Mouse (Mus musculus) 3T3-L1 (cell line): ENCODE measurements around the gene Cpne5.
"Not testable (repeated sequence)": the region's sequence is repeated elsewhere in the genome, so short reads cannot be mapped to it uniquely, and the experiment has no call there.

Experiments
- DNase-seq: peaks from one replicate; pipeline ENCODE4 v3.0.0-alpha.2; 2015; ENCODE audit warnings: low read depth, low spot score

Gene Cpne5

DNA sequence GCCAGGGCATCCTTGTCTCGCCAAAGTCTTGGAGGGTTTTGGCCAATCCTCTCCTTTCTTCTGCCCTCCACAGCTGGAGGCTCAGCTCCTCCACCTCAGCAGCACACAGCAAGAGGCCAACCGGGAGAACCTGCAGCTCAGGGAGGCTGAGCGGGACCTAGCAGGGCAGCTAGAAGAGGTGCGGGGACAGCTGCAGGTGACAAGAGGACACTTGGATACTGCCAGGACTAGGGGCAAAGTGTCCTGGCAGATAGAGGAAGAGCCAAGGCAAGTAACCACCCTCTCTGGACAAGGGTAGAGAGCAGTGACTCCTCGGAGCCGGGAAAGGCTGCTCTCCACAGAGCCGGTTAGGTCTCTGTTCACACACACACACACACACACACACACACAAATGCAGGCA, 100.1 kb downstream of the Cpne5 start:
- DNase-seq, result no peak

DNA sequence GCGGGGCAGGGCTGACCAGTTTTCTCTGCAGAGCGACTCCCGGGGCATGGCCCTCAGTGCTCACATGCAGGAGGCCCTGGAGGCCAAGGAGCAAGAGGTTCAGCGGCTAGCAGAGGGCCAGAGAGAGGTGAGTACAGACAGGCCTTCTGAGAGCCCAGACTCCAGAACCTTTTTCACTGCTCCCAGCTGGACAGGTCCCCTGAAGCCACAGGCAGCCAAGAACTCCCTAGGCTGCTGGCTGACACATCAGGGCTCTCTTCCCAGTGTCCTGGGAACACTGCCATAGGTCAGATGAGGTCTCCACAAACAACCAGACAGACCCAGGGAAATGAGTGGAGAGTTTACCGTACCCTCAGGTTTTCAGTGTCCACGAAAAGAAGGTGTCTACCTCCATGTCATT, 101.7 kb downstream of the Cpne5 start:
- peak; percentile 85 for DNase-seq

DNA sequence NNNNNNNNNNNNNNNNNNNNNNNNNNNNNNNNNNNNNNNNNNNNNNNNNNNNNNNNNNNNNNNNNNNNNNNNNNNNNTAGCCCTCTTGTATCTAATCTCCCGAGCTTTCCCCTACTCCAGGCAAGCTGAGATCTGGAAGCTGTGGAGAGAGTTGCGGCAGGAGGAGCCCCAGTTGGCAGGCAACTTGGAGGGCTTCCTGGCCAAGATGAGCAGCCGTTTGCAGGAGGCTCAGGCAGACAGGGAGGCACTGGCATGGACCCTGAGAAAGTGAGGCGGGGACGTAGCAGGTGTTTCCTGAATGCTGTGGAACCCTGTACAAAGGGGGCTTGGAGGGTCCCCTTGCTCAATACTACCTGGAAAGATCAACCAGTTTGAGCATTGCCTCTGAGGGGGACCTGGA, 102.9 kb downstream of the Cpne5 start:
- no peak for DNase-seq

DNA sequence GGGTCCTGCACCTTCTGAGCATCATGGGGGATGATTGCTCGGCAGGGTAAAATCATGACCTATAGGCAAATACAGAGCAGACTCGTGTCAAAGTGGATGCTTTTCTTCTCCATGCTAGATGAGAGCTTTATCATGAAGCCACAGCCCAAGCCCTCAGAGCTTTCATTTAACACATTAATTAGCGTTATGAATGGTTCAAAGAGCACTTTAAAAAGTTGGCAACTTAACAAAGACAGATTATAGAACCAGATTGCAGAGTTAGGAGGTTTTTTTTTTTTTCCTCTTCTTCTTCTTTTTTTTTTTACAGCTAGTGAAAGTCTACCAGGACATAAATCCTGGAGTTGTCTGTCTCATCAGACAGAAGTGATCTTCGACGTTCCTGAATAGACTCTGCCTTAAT, 108.6 kb downstream of the Cpne5 start:
- DNase-seq, result no peak

DNA sequence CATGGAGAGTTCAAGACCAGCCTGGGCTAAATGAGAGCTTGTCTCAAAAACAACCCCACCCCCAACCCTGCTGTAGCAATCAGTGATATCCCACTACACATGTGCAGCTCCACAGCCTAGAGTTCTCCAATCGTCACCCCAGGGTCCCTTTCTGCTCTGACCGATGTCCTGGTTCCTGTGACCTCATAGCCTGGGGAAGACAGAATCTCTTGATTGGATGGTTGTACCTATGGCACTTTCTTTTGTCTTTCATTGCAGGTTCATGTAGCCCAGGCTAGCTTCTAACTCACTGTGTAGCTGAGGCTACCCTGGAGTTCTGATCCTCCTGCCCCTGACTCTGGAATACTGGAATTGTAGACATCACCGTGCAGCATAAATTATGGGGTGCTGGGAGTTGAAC, 111.4 kb downstream of the Cpne5 start:
- no peak for DNase-seq

DNA sequence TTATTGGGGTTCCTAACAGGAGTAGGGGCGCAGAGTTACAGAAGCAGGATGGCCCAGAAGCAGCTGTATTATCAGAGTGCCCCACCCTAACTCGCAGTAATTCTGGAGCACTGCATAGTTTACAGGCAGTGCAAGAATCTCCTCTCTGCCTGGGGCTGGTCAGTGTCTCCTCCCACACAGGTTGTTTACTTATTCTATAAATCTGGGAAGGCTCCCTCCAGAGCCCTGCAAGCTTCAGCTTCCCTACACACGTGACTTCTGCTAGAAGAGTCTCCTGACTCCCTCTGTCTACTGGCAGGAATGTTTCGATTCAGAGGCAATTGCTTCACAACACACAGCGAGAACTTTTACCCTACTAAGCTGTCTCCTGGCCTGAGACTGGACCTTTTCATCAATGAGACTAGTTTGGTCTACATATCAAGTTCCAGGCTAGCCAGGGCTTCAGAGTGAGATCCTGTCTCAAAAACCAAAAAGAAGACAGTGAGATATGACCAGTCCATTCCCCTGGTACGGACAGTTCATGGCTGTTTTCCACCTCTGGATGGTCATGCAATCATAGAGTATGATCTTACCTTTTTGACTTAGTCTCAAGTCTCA, 114.3 kb downstream of the Cpne5 start:
- DNase-seq, result peak; percentile 50

DNA sequence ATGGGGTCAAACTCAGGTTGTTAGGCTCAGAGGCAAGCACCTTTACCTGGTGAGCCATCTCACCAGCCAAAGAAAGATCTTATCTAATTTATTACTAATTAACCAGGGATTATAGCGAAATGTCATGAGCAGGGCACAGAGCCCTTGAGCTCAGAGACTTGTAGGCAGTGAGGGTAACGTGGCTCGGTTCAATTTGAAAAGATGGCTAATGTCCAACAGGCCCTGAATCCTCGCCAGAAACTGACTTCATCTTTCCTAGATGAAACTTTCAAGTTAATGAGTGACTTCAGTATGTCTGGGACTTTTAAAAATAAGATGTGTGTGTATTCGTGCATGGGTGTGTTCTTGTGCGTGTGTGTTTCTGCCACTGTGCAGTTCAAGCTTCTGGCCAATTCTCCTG, 115.2 kb downstream of the Cpne5 start:
- DNase-seq, result no peak

DNA sequence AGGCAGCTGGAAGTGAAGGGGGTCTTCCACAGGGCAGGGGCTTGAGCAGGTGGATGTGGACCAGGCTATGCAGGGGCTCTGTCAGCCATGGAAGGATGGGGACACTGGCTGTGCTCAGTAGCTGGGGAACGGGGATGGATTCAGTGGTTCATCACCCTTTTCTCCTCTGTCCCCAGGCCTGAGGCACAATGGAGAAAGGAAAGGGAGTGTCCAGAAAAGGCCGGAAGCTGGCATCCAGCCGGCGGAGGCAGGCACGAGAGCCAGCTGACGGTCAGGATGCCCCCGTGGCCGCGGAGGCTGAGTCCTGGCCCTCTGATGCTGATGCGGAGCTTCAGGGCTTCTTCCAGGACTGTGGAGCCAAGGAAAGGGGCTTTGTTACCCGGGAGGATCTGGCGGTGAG, 117.3 kb downstream of the Cpne5 start:
- DNase-seq, result no peak

DNA sequence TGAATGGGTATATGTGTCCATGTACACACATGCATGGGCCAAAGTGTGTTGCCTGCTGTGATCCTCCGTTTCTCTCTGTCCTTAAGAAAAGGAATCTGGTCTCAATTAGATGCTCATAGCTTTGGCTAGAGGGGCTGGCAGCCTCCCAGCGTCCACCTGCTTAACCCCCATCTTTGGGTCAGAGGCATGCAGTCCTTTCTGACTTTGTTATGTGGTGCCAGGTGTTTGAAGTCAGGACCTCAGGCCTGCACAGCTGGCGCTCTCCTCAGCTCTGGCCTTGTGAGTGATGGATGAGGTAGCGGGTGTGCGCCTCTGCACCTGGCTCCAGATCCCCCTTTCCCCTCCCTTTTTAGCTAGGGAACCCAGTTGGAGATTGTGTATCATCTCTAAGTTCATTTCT, 119.9 kb downstream of the Cpne5 start:
- no peak for DNase-seq

DNA sequence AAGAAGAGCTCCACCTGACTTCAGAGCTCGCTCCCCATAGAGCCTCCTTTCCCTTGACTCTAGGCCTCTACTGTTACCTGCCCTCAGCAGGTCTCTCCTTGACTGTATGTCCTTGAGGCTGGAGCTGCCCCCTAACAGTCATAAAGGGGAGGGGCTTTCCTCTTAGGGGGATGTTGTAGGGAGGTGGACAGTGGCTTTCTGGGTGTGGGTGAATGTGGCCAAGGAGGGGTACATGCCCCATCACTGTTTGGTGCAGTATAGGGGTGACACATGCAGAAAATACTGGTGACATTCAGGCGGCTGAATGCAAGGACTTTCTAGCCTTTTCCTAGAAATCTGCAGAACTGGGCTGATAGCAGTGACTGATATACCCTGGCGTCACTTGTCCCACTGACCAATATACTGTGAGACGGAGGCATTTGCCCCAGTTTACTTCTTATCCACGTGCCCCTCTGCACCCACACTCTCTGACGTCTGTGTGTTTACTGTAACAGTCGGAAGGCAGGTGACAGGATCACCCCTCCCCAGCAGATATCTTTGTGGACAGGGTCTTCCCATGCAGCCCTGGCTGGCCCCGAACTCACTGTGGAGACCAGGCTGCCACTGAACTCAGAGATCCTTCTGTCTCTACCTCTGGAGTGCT, 120.8 kb downstream of the Cpne5 start:
- no peak for DNase-seq

DNA sequence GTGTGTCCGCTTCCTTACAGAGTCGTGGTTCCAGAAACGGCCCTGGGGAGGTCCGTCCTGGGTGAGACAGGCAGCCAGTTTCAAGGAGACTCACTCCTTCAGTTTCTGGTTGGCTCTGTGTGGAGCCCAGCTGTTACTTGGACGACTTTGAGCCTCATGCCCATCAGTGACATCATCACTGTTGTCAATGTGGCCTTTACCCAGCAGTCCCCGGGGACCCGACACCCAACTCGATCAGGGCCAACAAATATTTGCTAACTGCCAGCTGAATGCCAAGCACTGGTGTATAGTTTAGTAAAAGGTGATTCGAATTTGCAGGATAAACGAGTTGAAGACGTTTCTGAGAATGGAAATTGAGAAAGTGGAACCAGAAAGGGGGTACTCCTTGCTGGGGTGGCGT, 121.9 kb downstream of the Cpne5 start:
- no peak for DNase-seq

DNA sequence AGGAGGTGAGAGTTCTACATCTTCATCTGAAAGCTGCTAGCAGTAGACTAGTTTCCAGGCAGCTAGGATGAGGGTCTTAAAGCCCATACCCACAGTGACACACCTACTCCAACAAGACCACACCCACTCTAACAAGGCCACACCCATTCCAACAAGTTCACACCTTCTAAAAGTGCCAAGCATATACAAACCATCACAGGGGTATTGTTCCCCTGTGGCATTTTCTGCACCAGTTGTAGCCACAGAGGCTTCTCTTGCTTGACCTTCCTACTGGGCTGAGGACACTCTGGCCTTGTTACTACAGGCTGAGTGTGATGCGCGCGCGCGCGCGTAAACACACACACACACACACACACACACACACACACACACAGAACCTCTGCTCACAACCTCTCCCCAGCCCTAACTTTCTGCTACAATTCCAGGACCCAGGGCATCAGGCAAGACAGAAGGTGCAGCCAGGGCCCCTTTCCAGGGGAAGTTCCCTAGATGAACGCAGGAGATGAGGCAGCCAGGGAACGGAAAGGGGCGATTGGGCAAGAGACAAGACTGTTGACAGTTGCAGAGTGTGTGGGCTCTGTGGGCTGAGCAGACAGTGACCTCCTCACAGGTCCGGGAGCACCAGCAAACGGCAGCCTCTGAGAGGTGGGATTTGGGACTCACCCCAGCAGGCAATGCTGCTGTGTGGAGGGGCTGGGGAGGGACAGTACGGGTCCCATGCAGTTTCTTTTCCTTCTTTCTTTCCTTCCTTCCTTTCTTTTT, 124.2 kb downstream of the Cpne5 start, which contains the start of gene Rab44:
Gene Rab44, plus strand, starts transcription at position 555 of the 762 bp plus-strand sequence.
- no peak for DNase-seq

DNA sequence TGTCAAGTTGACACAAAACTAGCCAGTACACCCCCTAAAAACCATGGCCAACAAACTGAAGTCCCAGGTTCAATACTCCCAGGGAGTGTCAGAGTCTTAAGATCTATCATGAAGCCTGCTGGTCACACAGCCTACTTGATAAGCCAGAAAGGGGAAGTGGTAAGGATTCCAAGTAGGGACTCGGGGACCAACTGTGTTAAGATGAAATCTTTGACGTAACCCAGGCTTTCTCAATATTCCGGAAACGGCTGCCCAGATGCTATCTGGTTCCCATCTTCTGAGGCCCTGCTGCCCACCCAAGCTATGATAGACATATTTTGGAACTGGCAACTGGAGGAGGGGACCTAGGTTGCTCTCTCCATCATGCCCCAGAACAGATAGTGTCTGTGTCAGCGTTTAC, 126.6 kb downstream of the Cpne5 start:
- no peak for DNase-seq

DNA sequence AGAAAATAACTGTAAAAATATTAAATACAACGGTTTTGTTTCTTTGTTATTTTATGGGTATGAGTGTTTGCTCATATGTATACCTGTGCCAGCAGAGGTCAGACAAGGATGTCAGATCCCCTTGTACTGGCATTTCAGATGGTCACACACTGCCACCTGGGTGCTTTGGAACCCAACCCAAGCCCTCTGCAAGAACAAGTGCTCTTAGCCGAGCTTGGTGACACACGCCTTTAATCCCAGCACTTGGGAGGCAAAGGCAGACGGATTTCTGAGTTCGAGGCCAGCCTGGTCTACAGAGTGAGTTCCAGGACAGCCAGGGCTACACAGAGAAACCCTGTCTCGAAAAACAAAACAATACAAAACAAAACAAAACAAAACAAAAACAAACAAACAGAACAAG, 127.6 kb downstream of the Cpne5 start:
- not testable (repeated sequence) for DNase-seq
